Mouse (Mus musculus) MEL-GATA-1-ER (cell line): Measurements from ENCODE around the gene Ufd1.

Experiments used
- DNase-seq: peaks from one replicate; pipeline ENCODE4 v3.0.0-alpha.2; 2012; ENCODE audit warnings: low read depth; ENCODE audit errors: extremely low read depth

Gene Ufd1

DNA sequence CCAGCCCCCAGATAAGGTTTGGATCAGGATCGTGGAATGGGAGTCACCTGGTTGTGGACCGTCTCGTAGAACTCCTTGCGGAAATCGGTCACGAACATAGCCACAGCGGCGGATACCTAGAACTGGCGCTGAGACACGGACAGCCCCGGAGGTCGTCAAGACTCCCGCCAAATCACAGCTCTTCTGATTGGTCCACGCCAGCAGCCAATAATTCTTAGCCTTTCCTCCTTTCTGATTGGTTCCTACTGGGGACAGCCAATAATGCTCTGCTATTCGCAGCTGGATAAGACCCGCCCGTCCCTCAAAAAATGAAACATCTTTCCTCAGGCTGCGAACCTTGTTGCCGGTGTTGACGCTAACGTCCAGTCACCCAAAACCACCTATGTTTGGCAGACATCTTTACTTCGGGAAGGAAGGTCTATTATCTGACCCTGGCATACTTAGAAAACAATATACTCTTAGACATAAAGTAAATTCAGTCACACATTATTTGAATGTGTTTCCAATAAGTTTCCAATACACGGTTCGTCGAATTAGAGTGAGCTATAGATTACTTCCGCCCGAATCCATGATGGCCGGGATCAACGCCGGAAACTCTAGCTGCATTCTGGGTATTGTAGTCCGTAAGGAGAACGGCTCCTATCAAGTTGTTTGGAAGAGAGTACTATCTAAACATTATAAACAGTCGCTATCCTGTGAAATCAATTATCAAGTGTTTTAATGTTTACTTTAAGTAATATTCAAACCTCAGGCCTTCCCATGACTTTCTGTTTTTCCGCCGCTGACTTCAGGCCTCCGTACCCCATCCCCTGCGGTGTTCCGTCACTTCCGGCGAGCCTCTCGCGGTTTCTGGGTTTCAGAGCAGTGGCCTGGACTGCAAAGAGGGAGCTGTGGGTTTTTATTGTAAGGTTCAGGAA is at the start of gene Ufd1, which contains the start of gene Cdc45:
Gene Ufd1, plus strand, starts transcription at position 312 of the 917 bp plus-strand sequence.
Gene Cdc45, minus strand, starts transcription at position 520 of the 917 bp plus-strand sequence.
- DNase-seq = peak; percentile 98

DNA sequence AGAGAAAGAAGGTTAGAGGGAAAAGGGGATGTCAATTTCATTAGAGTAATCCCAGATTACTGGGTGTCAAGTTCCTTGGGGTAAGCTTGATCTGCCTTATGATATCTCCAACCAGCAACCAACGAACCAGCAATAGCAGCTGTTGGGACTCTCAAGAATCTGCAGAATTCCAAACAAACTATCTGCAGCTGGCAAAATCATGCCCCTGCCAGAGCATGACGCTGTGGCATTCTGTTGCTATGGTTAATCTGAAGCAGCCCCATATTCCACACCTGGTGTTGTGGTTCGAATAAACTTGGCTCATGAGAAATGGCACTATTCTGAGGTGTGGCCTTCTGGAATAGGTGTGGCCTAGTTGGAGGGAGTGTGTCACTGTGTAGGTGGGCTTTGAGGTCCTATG is 48.6 kb upstream of the Ufd1 start:
- no peak for DNase-seq

DNA sequence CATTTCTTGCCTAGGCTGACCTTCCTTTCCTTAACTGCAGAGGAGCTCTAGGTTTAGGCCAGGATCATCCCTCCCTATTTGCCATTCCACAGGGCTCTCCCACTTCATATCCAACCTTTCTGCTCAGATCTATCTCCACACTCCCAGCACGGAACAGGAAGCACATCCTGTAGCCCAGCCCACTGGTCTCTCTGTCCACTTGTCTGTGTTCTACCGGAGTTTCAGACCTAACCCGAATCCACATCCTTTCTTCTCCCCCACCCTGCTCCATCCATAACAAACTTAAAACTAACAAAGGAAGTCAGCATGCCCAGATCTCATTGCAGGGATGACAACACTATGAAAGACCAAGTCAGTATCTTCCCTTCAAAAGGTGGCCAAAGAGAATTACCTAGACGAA is 45.2 kb upstream of the Ufd1 start:
- no peak for DNase-seq

DNA sequence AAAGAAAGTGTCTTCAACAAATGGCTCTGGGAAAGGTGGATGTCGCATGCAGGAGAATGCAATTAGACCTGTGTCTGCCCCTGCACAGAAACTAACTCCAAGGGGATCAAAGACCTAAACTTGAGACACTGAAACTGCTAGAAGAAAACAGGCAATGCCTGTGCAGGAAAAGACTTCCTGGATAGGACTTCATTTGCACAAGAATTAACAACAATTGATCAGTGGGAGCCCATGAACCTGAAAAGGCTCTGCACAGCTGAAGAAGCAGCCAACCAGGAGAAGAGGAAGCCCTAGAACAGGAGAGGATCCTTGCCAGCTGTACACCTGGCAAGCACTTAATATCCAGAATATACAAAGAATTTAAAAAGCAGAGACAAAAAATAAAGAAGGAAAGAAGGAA is 42.1 kb upstream of the Ufd1 start:
- DNase-seq = no peak

DNA sequence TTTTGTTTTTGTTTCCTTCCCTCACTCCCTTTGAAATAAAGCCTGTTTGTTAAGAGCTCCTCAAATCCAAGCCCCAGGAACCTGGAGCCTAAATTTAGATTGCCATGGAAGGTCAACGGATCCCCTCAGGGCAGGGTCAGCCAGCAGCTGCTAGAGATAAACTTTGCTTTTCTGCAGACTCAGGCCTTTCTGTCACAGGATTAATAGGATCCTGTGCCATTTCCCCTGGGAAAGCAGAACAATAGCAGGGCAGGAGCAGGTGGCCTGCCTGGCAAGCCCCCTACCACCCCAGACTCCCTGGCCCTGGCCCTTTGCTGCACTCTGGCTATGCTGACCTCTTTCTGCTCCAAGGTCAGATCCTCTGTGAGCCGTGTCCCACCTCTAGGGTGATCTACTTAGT is 37.6 kb upstream of the Ufd1 start:
- DNase-seq = no peak

DNA sequence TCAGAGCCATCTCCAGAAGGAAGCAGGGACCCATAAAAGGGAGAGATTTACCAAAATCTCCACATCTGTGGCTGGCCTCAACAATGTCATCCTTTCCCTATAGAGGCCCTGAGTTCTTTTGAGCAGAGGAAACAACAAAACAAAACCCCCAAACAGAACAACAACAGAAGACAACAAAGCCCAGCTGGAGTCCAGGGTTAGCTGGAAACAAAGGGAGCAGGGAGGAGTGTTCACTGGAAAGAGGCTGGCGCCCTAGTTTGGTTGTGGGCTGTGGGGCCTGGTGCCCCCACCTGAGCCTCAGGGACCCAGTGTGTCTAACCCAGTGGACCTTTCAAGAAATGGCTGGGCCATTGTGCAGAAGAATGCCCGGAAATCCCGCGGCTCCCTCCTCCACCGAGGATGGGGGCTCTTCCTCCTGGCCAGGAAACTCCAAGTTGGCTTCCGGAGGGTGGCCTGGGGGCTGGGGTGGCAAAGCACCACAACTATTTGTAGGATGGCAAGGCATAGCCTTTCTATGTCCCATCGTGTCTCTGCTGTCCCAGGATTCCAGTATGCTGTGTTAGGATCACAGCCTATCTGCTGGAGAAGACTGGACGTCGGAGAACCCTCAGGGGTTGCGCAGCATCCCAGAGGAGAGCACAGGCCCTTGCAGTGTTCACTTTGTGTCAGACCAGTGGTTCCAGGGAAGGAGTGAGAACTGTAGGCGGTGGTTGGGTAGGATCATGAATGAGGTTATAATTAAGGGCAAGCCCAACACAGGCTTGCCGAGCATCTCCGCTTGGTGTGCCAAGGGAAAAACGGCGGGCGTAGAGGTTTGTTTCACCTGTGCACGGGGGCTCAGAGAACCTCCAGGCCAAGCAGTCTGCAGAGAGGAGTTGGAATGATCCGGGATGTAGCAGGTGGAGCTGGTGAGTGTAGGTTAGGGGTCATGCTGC is 35.7 kb upstream of the Ufd1 start:
- DNase-seq = no peak

DNA sequence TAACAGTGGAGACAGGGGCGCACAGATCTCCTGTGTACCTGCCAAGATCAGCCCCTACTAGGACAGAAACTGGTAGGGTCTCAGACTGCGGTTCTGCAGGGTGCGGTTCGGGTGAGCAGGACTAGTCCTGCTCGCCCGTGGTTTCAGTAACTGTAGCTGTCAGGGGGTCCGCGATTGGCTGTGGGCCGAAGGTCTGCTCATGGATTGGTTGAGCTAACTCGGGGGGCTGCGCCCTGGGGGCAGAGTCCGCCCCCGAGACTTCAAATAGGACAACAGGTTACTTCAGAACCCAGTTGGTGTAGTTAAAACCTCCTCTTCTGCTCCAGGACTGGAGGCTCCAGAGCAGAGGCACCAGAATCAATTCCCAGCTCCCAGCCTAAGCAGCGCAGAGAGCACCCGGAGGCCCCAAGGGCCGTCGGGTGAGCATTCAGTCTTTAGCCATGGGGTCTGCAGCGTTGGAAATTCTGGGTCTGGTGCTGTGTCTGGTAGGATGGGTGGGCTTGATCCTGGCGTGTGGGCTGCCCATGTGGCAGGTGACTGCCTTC is 35.0 kb upstream of the Ufd1 start, which contains the start of gene Cldn5:
Gene Cldn5, plus strand, starts transcription at position 292 of the 545 bp plus-strand sequence.
- DNase-seq = no peak

DNA sequence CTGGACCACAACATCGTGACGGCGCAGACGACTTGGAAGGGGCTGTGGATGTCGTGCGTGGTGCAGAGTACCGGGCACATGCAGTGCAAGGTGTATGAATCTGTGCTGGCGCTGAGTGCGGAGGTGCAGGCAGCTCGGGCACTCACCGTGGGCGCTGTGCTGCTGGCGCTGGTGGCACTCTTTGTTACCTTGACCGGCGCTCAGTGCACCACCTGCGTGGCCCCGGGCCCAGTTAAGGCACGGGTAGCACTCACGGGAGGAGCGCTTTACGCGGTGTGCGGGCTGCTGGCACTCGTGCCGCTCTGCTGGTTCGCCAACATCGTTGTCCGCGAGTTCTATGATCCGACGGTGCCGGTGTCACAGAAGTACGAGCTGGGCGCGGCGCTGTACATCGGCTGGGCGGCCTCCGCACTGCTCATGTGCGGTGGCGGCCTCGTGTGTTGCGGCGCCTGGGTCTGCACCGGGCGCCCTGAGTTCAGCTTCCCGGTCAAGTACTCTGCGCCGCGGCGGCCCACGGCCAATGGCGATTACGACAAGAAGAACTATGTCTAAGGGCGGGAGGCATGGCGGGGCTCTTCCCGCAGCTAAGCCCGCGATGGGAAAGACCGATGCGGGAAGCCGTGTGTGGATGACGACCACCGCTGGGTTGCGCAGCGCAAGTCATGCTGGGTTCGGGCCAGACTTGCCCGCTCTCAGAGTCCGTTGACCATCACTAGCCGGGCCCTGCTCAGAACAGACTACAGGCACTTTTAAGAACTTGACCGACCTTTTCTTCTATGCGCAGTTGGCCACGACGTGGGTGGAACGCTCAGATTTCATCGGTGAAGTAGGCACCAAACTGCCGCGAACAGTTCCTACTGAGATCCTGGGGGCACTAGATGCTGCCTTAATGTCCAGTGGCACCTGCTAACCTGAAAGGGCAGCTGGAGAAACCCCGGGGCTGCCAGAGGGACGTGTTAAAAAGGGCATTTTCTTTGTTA is 34.2 kb upstream of the Ufd1 start:
- no peak for DNase-seq

DNA sequence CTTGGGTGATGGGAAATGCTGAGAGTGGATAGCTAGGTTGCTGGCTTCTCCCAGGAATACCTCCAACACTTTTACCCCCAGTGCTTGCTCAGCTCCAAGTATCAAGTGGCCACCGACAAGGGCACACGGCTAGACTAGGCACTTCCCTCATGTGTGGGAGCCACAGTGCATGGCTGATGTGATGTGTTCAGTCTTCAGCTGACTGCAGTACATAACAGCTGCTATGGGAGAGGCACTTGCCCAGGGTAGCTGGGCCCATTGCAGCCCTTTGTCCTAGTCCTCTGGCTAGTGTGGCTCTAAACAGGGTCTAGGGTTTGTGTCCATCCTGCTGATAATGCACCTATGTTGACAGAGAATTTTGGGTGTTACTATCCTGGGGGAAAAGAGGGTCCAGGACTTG is 33.1 kb upstream of the Ufd1 start:
- no peak for DNase-seq

DNA sequence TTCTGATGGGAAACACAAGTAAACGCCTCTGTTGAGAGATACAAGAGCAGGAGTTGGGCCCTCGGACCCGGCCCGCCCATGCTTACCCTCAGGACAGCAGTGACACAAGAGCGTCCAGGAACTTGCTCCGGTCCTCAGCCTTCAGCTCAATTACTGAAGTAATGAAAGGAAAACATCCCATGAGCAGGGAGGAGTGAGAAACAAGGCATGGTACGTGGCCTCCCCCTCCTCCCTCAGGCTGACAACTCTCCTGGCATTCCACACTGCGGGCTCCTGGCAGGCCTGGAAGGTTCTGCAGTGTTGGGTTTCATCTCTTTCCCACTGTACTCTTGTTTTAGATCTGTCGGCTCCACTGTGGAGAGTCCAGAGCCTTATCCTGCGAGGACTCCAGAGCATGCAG is 29.8 kb upstream of the Ufd1 start:
- DNase-seq = no peak

DNA sequence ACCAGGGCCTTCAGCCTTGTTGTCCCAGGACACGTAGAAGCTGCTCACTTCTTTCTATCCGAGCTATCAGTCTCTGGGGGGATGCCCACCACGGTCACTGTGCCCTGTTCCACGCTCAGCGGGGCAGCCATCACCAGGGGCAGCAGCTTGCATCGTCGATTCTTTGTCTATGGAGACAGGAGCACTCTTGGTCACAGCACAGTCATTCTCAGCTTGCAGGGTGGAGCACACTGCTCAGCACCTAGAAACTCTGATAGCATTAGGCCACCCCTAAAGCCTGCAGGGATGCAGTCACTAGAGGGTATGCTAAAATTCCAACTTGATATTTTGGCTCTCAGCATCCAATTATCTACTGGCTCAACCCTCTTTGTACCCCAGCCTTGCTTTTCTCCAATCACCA is 26.6 kb upstream of the Ufd1 start:
- no peak for DNase-seq

DNA sequence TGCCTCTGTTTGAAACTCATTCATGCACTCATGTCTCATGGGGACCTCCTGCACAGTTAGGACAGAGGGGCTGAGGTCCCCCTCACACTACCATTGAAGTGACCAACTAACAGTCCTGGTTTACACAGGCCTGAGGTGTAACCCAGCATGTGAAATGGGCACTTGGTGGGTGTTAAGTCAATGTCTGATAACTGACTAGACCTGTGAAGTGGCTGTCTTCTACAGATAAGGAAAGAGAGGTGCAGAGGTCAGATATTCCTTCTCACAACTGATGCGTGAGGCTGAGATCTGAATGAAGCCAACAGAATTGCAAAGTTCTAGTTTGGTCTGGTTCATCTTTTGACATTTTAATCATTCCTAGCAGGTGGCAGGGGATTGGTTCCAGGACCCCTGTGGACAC is 26.1 kb upstream of the Ufd1 start:
- no peak for DNase-seq

DNA sequence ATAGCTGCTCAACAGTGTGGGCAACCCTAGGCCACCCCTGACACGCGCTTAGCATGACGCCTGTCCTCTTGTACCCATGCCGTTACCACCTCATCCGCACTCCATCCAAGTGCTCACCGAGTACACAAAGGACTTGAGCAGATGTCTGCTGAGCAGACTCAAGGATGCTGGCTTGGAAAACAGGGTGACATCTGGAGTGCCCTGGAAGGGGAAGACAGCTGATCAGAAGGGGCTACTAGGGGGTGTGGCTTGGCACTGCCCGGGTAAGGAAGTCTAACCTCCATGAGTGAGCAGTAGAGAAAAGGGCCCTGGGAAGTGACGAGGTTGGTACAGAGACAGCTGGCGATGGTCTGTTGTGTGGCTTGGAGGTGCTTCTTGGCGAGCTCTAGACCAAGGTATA is 24.9 kb upstream of the Ufd1 start:
- no peak for DNase-seq

DNA sequence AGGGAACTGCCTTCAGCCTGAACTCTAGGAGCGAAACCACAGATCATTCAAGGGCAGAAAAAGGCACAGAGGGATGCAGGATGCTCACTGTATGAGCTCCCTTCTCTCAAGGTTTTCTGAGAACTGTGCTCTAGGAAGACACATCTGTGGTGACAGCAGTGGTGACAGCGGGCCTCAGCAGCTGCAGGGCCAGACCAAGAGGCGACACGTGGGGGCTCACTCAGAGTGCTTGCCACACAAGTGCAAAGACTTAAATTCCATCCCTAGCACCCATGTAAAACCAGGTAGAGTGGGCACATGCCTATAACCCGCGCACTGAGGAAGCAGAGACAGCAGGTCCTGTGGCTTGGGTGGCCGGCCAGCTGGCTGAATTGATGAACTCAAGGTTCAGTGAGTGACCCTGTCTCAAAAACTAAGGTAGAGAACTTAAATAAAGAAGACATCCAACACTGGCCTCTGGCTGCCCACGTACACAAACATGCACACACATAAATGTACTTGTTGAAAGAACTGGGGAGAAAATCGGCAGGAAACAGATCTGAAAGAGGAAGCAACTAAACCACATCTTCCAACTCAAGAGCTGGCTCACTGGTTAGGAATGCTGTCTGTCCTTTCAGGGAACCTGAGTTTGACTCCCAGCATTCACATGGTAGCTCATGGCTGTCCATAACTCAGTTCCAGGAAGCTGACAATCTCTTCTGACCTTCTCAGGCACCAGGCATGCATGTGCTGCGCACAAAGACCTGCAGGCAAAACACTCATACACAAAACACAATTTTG is 22.8 kb upstream of the Ufd1 start:
- DNase-seq = peak; percentile 74

DNA sequence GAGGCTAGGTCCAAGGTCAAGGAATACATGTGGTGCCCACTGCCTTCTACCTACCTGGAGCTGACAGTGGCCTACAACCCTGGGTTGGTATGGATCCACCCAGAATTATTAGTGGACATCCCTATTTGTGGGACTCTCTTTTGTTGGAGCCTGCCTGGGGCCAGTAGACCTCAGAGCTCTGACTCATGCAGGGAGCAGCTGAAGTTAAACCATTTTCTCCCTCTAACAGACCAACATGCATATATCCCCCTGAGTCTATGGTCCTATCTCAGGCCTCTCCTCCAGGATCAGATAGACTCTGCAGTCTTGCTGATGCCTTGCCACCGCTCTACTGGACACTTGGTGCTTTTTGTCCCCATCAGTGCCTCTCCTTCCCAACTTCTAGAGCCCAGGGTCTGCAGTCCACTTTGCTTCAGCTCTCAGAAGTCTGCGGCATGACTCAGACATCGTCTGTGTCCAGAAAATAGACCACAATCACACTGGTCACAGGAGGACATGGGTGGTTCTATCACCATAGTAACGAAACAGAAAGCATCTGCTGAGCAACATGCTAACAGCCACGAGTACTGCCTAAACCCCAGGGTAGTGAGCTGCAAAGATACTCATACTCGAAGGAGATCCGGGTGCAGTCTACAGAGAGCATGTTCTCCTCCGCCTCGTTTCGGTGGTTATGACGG is 16.2 kb upstream of the Ufd1 start:
- DNase-seq = no peak

DNA sequence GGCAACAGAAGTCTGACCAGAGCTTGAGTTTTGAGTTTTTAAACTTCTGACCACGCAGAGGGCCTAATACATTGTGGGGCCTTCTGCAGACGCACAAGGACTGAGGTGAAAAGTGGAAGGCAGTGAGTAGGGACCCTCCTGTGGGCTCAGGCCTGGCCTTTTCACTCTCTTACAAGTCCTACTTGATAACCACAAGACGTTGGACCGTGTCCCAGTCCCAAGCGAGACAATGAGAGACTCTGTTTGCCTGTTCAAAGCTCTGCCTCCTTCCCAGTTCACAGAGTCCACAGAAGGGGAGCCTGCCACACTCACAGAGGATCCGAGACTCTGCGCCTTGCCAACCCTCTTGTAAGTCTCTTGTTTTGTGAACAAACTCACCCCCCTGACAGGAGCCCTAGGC is 14.9 kb upstream of the Ufd1 start:
- DNase-seq = no peak

DNA sequence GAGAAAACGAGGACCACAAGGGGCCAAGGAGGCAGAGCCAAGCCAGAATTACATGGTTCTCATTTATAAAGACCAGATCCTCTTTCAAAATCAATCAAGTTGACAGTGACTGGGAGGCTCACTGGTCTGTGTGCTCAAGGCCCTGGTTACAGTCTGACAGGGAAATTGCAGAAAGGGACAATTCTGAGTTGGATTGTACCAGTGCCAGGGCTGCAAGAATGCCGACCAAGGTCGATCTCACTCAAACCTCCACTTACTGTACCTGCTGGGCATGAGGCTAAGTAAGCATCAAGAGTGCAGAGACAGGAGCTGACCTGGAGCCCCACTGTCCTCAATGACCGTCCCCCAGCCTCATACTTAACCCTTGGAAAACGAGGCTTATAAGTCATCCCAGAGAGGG is 13.4 kb upstream of the Ufd1 start:
- DNase-seq = no peak

DNA sequence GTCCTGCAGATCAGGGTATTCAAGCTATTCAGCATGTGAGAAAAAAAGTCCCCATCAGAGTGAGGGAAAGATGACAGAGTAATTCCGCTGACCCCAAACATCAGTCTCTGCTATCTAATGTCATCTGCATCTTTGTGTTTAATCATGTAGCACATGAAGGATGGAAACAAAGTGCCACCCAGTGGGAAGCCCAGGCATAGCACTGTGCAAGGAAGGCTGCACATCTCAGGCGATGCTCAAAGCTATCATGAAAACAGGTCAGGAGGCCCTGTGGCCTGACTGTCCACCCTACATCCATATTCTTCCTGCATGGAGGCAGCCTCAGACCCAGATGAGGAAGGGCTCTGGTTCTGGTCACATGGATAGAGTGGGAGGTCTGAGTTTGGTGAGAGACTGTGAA is 12.7 kb upstream of the Ufd1 start:
- DNase-seq = no peak

DNA sequence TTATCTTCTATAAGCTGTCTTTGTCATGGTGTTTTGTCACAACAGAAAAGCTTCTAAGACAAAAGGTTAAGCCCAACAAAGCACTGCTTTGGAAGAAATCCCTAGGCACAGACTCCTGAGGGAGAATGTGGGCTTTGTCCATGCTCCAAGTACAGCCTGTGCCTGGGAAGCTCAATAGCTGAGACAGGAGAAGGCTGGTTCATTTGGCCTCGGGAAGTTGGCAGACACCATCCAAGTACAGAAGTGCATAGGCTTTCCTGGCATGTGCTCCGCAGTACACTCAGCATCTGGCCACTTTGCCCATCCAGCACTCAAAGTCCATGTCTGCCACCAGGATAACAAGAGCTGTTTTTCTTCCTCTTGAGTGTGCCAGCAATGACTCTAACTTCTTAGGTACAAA is 5.8 kb upstream of the Ufd1 start:
- no peak for DNase-seq
